Mouse (Mus musculus): ENCODE measurements around the gene St3gal2.
"Not testable (repeated sequence)": the region's sequence is repeated elsewhere in the genome, so short reads cannot be mapped to it uniquely, and the experiment has no call there.

The St3gal2 gene

GRCm38 (mm10) chr8:110911576-110912570 lies 7.8 kb upstream of the St3gal2 start:
- no peak for DNase-seq (ENCODE audit: low read depth)

- no peak for DNase-seq (ENCODE audit: low read depth)
Observed at GRCm38 (mm10) chr8:110917415-110917814, 2.3 kb upstream of the St3gal2 start.

DNA sequence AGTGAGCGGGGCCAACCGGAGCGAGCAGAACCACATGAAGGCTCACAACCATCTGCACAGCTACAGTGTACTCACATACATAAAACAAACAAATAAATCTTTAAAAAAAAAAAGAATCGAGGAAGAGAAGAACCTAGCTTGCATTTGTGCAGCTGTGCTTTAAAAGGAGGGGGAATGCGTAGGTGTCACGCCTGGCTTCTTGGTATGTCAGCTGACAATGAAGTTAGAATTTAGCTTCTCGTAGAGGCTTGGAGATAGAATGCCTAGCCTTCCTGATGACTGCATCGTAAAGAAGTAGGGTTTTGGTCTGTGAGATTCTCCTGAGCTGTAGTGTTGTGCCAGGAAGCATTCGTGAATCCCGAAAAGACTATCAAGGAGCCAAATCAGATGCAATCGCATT lies 1.7 kb upstream of the St3gal2 start:
- DNase-seq (ENCODE audit: low read depth): no peak

- no peak for DNase-seq (ENCODE audit: low read depth)
Observed at GRCm38 (mm10) chr8:110918460-110918859, 1.3 kb upstream of the St3gal2 start.

DNA sequence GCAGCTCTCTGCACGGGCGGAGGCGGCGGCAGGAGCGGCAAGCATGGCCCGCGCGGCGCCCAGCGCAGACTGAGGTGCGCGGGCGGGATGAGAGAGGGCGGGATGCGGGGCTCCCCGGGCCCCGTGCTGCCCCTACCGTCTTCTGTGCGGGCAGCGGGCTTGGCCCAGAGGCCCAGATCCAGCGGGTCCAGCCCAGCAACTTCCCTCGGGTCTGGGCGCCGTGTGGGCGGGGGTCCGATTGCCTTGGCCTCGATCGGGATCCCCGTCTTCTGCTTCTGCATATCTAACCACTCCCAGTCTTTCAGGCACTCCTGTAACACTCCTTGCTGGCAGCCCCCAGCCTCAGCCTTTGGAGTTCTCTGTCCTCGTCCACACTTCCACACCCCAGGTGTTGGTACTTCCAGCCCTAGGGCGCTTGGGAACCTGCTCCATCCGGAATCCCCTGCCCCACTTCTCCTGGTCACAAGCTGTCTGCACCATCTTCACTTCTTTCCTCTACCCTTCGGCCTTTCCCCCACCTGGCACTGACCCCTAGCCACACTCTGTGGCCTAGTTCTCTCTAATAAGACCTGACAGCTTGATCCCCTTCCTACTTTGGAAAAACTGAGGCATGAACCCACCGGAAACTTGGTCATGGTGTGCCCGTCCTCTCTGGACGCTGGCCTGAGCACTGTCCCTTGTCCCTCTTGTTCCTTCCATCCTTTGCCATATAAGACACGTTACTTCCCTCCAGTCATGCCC lies 480 bp downstream of the St3gal2 start:
- no peak for DNase-seq (ENCODE audit: low read depth)

GRCm38 (mm10) chr8:110920773-110921277 lies 1.1 kb downstream of the St3gal2 start:
- DNase-seq (ENCODE audit: low read depth): no peak

GRCm38 (mm10) chr8:110921492-110922230 lies 1.9 kb downstream of the St3gal2 start:
- DNase-seq (ENCODE audit: low read depth): peak; percentile 88

- no peak for DNase-seq (ENCODE audit: low read depth)
Observed at GRCm38 (mm10) chr8:110925691-110926140, 6.0 kb downstream of the St3gal2 start.

GRCm38 (mm10) chr8:110926690-110927089 lies 7.0 kb downstream of the St3gal2 start:
- no peak for DNase-seq (ENCODE audit: low read depth)

DNA sequence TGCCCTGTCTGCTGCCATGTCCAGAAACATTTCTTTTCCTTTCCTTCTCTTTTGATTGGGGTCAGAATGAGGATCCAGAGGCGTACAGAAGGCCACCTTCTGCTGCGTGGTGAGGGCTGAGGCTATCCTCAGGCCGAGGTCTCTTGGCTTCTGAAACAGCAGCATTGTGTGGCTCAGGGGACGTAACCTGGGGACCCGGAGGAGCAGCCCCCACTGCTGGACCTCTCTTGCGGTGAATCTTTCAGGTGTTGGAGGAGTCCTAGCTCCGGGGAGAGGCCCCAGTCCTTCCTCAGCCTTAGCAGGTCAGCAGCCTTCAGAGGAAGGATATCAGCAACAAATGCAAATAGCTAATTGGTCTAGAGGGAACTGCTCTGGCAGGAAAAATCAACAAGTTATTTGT lies 8.7 kb downstream of the St3gal2 start:
- DNase-seq (ENCODE audit: low read depth): no peak

DNA sequence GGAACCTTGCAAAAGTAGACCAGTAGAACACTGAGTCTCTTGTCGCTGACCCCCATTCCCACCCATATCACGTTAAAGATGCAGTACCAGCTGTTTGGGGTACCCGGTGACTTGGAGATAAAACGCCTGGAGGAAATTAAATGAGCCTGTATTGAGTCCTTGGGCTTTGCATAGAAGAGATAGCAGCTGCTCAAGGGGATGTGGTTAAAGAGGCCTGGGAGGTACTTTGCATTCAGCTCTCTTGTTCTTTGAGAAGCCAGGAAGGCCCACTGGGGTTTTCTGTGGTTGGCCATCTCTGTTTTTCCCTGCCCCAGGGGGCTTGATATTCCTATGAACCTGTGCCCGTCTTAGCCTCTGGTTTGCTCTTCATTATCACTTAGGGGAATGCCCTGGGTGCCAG lies 9.3 kb downstream of the St3gal2 start:
- DNase-seq (ENCODE audit: low read depth): peak; percentile 87

- not testable (repeated sequence) for DNase-seq (ENCODE audit: low read depth)
Observed at GRCm38 (mm10) chr8:110929672-110930071, 9.9 kb downstream of the St3gal2 start.

DNA sequence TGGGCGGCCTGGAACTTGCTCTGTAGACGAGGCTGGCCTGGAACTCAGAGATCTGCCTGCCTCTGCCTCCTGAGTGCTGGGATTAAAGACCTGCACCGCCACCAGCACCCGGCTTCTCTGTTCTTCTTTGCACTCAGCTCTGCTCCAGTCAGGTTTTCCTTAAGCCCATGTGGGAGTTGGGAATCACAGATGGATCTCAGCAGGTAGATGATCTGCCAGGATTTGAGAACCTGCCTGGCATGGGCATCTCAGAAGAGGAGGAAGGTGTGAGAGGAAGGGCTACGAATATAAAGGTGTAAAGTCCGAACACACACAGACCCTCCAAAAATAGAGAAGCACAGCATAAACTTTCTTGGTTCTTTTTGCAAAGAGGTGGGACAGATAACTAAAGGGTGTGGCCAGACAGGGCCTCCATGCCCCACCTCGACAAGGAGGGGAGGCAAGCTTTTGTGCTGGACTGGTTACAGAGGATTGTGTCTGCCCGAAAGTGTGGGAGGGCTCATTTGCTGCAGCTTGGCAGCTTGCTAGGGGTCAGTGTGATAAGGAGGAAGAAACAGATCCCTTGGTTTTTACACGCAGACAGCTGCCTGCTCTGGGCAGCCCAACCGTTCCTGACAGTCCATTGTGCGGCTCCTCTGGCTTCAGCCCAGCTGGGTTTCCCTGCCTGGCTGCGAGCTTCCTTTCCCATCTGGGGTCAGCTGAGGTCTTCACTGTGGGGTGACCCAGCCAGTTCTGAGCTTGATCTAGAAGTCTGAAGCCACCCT lies 11.6 kb downstream of the St3gal2 start:
- DNase-seq (ENCODE audit: low read depth): peak; percentile 76

DNA sequence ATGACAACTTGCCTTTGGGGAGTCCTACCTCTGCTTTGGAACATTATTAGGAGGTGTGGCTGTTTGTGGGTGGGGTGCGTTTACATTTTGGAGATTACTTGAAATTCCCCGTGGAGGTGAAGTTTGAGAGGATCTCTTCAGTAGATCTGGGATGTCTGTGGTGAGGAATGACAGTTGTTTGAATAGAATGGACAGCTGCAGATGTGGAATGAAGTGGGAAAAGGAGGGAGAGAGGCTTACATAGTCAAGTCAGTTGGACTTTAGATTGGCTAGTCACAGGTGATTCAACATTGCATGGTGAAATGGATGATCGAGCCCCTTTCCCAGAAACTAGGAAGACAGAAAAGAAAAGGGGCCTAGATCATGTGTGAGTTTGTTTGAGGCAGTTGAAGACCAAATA lies 12.7 kb downstream of the St3gal2 start:
- DNase-seq (ENCODE audit: low read depth): no peak

- peak; percentile 81 for DNase-seq (ENCODE audit: low read depth)
Observed at GRCm38 (mm10) chr8:110933272-110933671, 13.6 kb downstream of the St3gal2 start.

DNA sequence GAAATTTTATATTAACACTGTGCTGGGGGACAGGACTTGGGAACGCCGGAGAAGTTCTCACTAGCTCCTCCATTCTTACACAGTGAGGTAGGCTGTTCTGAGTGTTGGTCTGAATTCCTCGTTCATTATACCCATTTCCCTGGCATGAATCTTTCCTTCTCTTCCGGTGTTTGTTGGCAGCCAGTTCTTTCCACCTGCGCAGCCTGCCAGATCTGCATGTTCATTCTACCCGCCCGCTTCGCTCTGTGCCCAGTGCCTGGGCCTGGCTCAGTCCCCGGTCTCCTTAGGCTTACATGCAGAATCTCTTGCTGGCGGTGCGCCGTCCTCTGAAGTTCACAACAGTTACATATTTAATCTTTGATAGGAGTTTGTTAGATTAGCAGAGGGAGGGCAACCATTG lies 16.5 kb downstream of the St3gal2 start:
- no peak for DNase-seq (ENCODE audit: low read depth)

- no peak for DNase-seq (ENCODE audit: low read depth)
Observed at GRCm38 (mm10) chr8:110938882-110939589, 19.3 kb downstream of the St3gal2 start.

GRCm38 (mm10) chr8:110940682-110941452 lies 21.1 kb downstream of the St3gal2 start:
- no peak for DNase-seq (ENCODE audit: low read depth)

GRCm38 (mm10) chr8:110941453-110941948 lies 21.8 kb downstream of the St3gal2 start:
- no peak for DNase-seq (ENCODE audit: low read depth)
